Mouse (Mus musculus) intestine, embryonic 14.5 days (tissue): Measurements from ENCODE around the gene Tmem63b. TPM values are rescaled to one million over a fixed set of nuclear protein-coding genes. Genes with fewer than 3 reads are reported as not detected.
"Not testable (repeated sequence)": the region's sequence is repeated elsewhere in the genome, so short reads cannot be mapped to it uniquely, and the experiment has no call there.

Experiments used
- ATAC-seq: fragments of 200-750 bp; cut with Nextera tagmentation; replicated peaks from 2 replicates; pipeline ENCODE4 v1.8.0; 2017; ENCODE audit warnings: low read depth, moderate number of reproducible peaks, moderate TSS enrichment, moderate library complexity; ENCODE audit not compliant: low FRiP score, low TSS enrichment
- DNase-seq: peaks from one replicate; pipeline ENCODE4 v3.0.0-alpha.2; 2018; ENCODE audit warnings: low spot score
- H3K27ac ChIP-seq: fragments of 300-500 bp; sonication (generic); 2 replicates; pipeline ENCODE4 v1.5.1; 2014; ENCODE audit warnings: low read depth, mild to moderate bottlenecking, control low read depth
- H3K27me3 ChIP-seq: fragments of 300-500 bp; sonication (generic); replicated peaks from 2 replicates; pipeline ENCODE4 v1.6.1; 2014; ENCODE audit warnings: low read length, control low read depth; ENCODE audit not compliant: control insufficient read depth, insufficient read depth
- H3K36me3 ChIP-seq: fragments of 300-500 bp; sonication (generic); 2 replicates; pipeline ENCODE4 v1.6.1; 2014; ENCODE audit warnings: low read length, control low read depth; ENCODE audit not compliant: control insufficient read depth, insufficient read depth
- H3K4me1 ChIP-seq: fragments of 300-500 bp; sonication (generic); replicated peaks from 2 replicates; pipeline ENCODE4 v1.6.1; 2014; ENCODE audit warnings: low read length, control low read depth, mixed read lengths; ENCODE audit not compliant: control insufficient read depth, insufficient read depth
- H3K4me2 ChIP-seq: fragments of 300-500 bp; sonication (generic); 2 replicates; pipeline ENCODE4 v1.6.1; 2014; ENCODE audit warnings: low read length
- H3K4me3 ChIP-seq: fragments of 300-500 bp; sonication (generic); 2 replicates; pipeline ENCODE4 v1.5.1; 2014; ENCODE audit warnings: low read depth, low read length, control low read depth, mixed read lengths
- H3K9ac ChIP-seq: fragments of 300-500 bp; sonication (generic); 2 replicates; pipeline ENCODE4 v1.6.1; 2014; ENCODE audit warnings: mild to moderate bottlenecking, low read length
- H3K9me3 ChIP-seq: fragments of 300-500 bp; sonication (generic); 2 replicates; pipeline ENCODE4 v1.6.1; 2016; ENCODE audit warnings: low read length, control low read depth; ENCODE audit not compliant: control insufficient read depth
- WGBS: fragments of 180-500 bp; shearing (Covaris S2); extraction: QIAGEN DNeasy Blood & Tissue Kit; methylation state at CpG from one replicate; pipeline ENCODE4 v1.1.7; 2014; 5-methylcytosine and 5-hydroxymethylcytosine counted together
- polyA plus RNA-seq: library from polyadenylated mRNA; unstranded; fragments of >200 nt; fragmentation: Nextera tagmentation; extraction: Ambion mirVana; gene quantifications from 2 replicates; pipeline ENCODE4 v1.2.1, GENCODE M21; 2014

Gene Tmem63b
- polyA plus RNA-seq, 1 experiment from 2014 or later = 29.3 TPM

GRCm38 (mm10) chr17:45629861-45630694, 56.6 kb downstream of the Tmem63b start:
- H3K9ac ChIP-seq = peak overlapping the region; percentile 48
- 3% methylated on average over 34 of the region's 34 CpGs for WGBS

GRCm38 (mm10) chr17:45628885-45629855, 57.5 kb downstream of the Tmem63b start:
- WGBS = 45% methylated on average over 13 of the region's 13 CpGs
- DNase-seq (no peak), ATAC-seq (no peak)
- no peaks in the 10 kb centered on the region for H3K27me3 ChIP-seq
- no peak overlapping the region for H3K9ac ChIP-seq
- no peaks in the 10 kb centered on the region for H3K9me3 ChIP-seq
- H3K27ac ChIP-seq = peak overlapping the region; percentile 73; the same call in 1 of the 2 replicates
- H3K4me3 ChIP-seq = no peak overlapping the region; the same call in 1 of the 2 replicates
- H3K4me1 ChIP-seq = peaks cover 20% of the 10 kb centered on the region
- no peaks in the 10 kb centered on the region for H3K36me3 ChIP-seq
- H3K4me2 ChIP-seq = peak overlapping the region; percentile 79

More at GRCm38 (mm10) chr17:45629861-45630694, 56.6 kb downstream of the Tmem63b start:
- DNase-seq (peak; percentile 75), ATAC-seq (peak; percentile 62)
- Histone ChIP-seq H3K4me1 (peaks cover 20% of the 10 kb centered on the region), H3K4me2 (peak overlapping the region; percentile 79), H3K27me3 (no peaks in the 10 kb centered on the region), H3K36me3 (no peaks in the 10 kb centered on the region), H3K9me3 (no peaks in the 10 kb centered on the region), H3K4me3 (peak overlapping the region; percentile 38), H3K27ac (peak overlapping the region; percentile 73; the same call in 1 of the 2 replicates)

GRCm38 (mm10) chr17:45628160-45628559, 58.5 kb downstream of the Tmem63b start:
- Histone ChIP-seq H3K27me3 (no peaks in the 10 kb centered on the region), H3K36me3 (no peaks in the 10 kb centered on the region), H3K9me3 (no peaks in the 10 kb centered on the region), H3K4me1 (peaks cover 20% of the 10 kb centered on the region), H3K4me3 (no peak overlapping the region), H3K27ac (no peak overlapping the region), H3K4me2 (no peak overlapping the region), H3K9ac (no peak overlapping the region)
- 38% methylated on average over 3 of the region's 3 CpGs for WGBS
- ATAC-seq (no peak), DNase-seq (no peak)

GRCm38 (mm10) chr17:45626577-45627134, 60.0 kb downstream of the Tmem63b start:
- peaks cover 20% of the 10 kb centered on the region for H3K4me1 ChIP-seq
- H3K4me2 ChIP-seq = peak overlapping the region; percentile 22
- H3K27ac ChIP-seq = no peak overlapping the region
- no peak overlapping the region for H3K4me3 ChIP-seq
- no peaks in the 10 kb centered on the region for H3K27me3 ChIP-seq
- no peaks in the 10 kb centered on the region for H3K9me3 ChIP-seq
- peak; percentile 91 for DNase-seq
- H3K9ac ChIP-seq = no peak overlapping the region
- WGBS = 28% methylated on average over 15 of the region's 15 CpGs
- H3K36me3 ChIP-seq = no peaks in the 10 kb centered on the region
- ATAC-seq = no peak

- ATAC-seq = not testable (repeated sequence)
Measured at GRCm38 (mm10) chr17:45623425-45623824, 63.3 kb downstream of the Tmem63b start.

GRCm38 (mm10) chr17:45619386-45620256, 67.1 kb downstream of the Tmem63b start:
- H3K9ac ChIP-seq = peak overlapping the region; percentile 33; the same call in 1 of the 2 replicates
- peak overlapping the region; percentile 33 for H3K27ac ChIP-seq
- peaks cover 16% of the 10 kb centered on the region; the same call in 1 of the 2 replicates for H3K4me1 ChIP-seq
- no peak overlapping the region for H3K4me3 ChIP-seq
- no peak for ATAC-seq
- WGBS = 15% methylated on average over 20 of the region's 20 CpGs
- no peaks in the 10 kb centered on the region for H3K27me3 ChIP-seq
- no peaks in the 10 kb centered on the region for H3K36me3 ChIP-seq
- DNase-seq = no peak
- H3K4me2 ChIP-seq = peak overlapping the region; percentile 40
- no peaks in the 10 kb centered on the region for H3K9me3 ChIP-seq

More at GRCm38 (mm10) chr17:45623425-45623824, 63.3 kb downstream of the Tmem63b start:
- DNase-seq, H3K9ac ChIP-seq, H3K4me2 ChIP-seq, H3K4me3 ChIP-seq, H3K27ac ChIP-seq, H3K9me3 ChIP-seq, H3K36me3 ChIP-seq, H3K27me3 ChIP-seq: not testable (repeated sequence)
- 82% methylated on average over 8 of the region's 8 CpGs for WGBS
- H3K4me1 ChIP-seq = peaks cover 20% of the 10 kb centered on the region; the same call in 1 of the 2 replicates

- H3K9ac ChIP-seq = peak overlapping the region; percentile 33; the same call in 1 of the 2 replicates
- H3K4me1 ChIP-seq = peaks cover 16% of the 10 kb centered on the region; the same call in 1 of the 2 replicates
- peak; percentile 66 for ATAC-seq
- H3K4me2 ChIP-seq = peak overlapping the region; percentile 40
- DNase-seq = peak; percentile 67
- 14% methylated on average over 8 of the region's 8 CpGs for WGBS
- no peaks in the 10 kb centered on the region for H3K9me3 ChIP-seq
- no peaks in the 10 kb centered on the region for H3K36me3 ChIP-seq
- no peak overlapping the region for H3K4me3 ChIP-seq
- no peaks in the 10 kb centered on the region for H3K27me3 ChIP-seq
- peak overlapping the region; percentile 33 for H3K27ac ChIP-seq
Measured at GRCm38 (mm10) chr17:45618941-45619385, 67.7 kb downstream of the Tmem63b start.
